Mouse (Mus musculus) mouse embryonic stem cell (cell line): Measurements from ENCODE around the gene Setmar.

Experiments
- in situ Hi-C, 2 experiments: fragments of 300-500 bp; cut with MboI; formaldehyde crosslinking; loops; 1 replicate in 1 of 2; 3 replicates in 1 of 2; pipeline ENCODE4 v1.14.3; 2019 to 2020; ENCODE audit warnings: low sequenced_read_pairs in 2 of 2, low pct_unique_long_range_greater_than_20kb in 1 of 2, mixed read lengths in 1 of 2; ENCODE audit not compliant: unreplicated experiment in 1 of 2

Gene Setmar

DNA sequence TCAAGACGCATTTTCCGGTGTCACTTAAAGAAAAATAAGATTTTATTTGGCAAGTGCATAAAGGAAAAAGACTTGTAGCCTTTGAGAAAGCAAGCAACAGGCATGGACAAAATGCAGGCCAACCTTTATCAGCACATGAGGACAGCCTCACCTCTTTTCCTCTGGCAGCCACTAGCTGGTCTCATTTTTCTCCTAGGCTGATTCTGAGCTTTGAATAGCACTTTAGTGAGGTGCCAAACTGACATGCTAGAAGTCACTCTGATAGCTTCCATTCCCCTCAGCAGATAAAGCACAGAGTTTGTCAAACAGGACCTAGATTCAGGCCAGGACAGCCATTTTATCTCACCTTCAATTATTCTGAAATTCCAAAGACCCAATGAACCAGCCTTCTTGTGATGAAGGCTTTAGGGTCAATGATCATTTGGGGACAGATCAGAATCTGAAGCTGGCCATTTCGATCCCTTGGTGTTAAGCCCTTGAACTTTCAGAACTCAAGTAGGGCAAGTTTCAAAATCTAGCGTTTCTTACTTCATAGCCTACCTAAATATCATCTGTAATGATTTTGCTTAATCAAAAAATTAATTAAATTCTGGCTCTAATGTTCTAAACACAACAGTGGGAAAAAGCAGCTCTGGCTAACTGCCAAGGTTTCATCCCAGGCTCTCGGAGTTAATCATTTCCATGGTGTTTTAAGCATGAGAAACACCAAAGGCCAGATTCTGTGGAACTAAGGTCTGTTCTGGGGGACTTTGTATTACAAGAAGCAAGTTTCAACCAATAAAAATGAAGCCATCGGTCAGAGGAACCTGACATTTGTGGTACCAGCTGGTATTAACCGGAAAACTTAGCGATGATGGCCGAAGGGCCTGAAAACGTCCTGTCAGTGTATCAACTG lies 37.3 kb downstream of the Setmar start:
- in situ Hi-C loops, result loop anchor here in 1 of 2 experiments (10.0 kb wide), 1 partner anchor 303 kb away; no protein-coding TSS in a partner anchor

GRCm38 (mm10) chr6:108107376-108107775 lies 42.5 kb downstream of the Setmar start:
- in situ Hi-C loops, result loop anchor here in 1 of 2 experiments (10.0 kb wide), 1 partner anchor 297 kb away; no protein-coding TSS in a partner anchor

DNA sequence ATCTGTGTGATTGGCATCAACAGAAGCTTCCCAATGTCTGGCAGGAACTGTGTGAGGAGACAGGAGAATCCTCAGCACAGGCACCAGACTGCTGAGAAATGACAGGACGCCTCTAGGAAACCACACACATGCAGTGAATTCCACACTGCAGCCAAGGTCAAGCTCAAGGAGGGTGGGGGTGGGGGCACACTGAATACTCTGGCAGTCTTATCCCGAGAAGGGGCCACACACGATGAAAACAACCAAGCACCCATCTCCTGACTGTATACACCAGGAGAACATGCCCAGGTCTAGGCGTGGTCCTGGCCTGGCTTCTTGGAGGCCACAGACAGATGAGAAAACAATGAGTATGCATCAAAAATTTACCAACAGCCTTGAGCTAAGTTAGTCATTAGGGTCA lies 45.5 kb downstream of the Setmar start:
- in situ Hi-C loops, result no loop called here

GRCm38 (mm10) chr6:108111693-108112092 lies 46.8 kb downstream of the Setmar start:
- in situ Hi-C loops, result no loop called here

- in situ Hi-C loops, result no loop called here
Measured at GRCm38 (mm10) chr6:108114971-108115370, 50.1 kb downstream of the Setmar start.

DNA sequence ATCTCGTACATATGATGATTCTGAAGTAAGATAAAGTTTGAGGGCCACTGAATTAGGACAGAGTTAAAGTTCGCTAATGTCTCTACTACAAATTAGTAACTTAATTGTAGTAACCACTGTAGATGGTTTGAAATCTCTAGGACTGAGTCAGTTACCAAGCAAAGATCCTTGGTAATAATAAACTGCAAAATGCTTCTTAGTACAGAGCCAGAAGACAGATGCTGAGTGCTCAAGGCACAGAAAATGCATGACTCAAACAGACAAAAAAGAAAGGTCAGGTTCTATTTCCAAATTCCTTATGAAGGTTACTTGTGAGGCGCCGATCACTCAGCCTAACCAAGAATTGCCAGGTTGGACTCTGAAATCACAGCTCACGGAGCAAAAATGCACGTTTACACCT lies 53.0 kb downstream of the Setmar start:
- in situ Hi-C loops, result no loop called here

- in situ Hi-C loops, result no loop called here
Measured at GRCm38 (mm10) chr6:108125474-108125873, 60.6 kb downstream of the Setmar start.

DNA sequence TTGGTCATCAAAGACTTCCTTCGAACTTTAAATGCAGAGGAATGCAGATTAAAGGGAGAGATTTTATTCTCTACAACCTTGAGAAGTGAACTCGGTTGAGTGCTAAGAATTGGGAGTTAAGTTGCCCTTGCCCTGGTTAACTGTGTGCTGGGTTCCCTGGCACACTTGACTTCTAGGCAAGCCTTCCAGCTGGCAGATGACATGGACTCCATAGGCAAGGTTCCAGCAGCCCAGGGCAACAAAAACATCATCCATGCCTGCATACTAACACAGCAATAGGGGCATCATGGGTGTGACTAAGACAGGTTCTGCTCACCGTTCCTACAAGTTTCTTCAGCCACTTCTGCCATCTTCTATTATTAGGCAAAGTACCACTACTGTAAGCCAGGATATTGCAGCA lies 61.8 kb downstream of the Setmar start:
- in situ Hi-C loops, result no loop called here
